Mouse (Mus musculus) midbrain, postnatal 0 days (tissue): Measurements from ENCODE around the gene Stab2. TPM values are rescaled to one million over a fixed set of nuclear protein-coding genes. Genes with fewer than 3 reads are reported as not detected.

Source experiments
- ATAC-seq: fragments of 200-750 bp; cut with Nextera tagmentation; 2 replicates; pipeline ENCODE4 v1.8.0; 2017; ENCODE audit warnings: moderate number of reproducible peaks, mild to moderate bottlenecking, moderate TSS enrichment, moderate library complexity; ENCODE audit not compliant: low FRiP score
- DNase-seq: peaks from one replicate; pipeline ENCODE4 v3.0.0-alpha.2; 2015; ENCODE audit warnings: low spot score
- H3K27ac ChIP-seq: fragments of 300-500 bp; sonication (generic); 2 replicates; pipeline ENCODE4 v1.5.1; 2014; ENCODE audit warnings: low read depth, mild to moderate bottlenecking, low read length, mixed read lengths
- H3K27me3 ChIP-seq: fragments of 300-500 bp; sonication (generic); 2 replicates; pipeline ENCODE4 v1.6.1; 2014; ENCODE audit warnings: low read length, control low read depth, mixed read lengths; ENCODE audit not compliant: insufficient read depth
- H3K36me3 ChIP-seq: fragments of 300-500 bp; sonication (generic); 2 replicates; pipeline ENCODE4 v1.6.1; 2014; ENCODE audit warnings: low read length, control low read depth, mixed read lengths; ENCODE audit not compliant: insufficient read depth
- H3K4me1 ChIP-seq: fragments of 300-500 bp; sonication (generic); 2 replicates; pipeline ENCODE4 v1.6.1; 2014; ENCODE audit warnings: mild to moderate bottlenecking, control low read depth, antibody characterized with exemption, low read length, mixed read lengths; ENCODE audit not compliant: insufficient read depth
- H3K4me2 ChIP-seq: fragments of 300-500 bp; sonication (generic); 2 replicates; pipeline ENCODE4 v1.6.1; 2014; ENCODE audit warnings: low read depth, mild to moderate bottlenecking, low read length, mixed read lengths; ENCODE audit not compliant: poor library complexity, severe bottlenecking
- H3K4me3 ChIP-seq: fragments of 300-500 bp; sonication (generic); 2 replicates; pipeline ENCODE4 v1.5.1; 2014; ENCODE audit warnings: low read depth, mild to moderate bottlenecking, low read length, moderate library complexity
- H3K9ac ChIP-seq: fragments of 300-500 bp; sonication (generic); replicated peaks from 2 replicates; pipeline ENCODE4 v1.6.1; 2014; ENCODE audit warnings: mild to moderate bottlenecking, low read length, moderate library complexity, mixed read lengths; ENCODE audit not compliant: poor library complexity, severe bottlenecking
- H3K9me3 ChIP-seq: fragments of 300-500 bp; sonication (generic); 2 replicates; pipeline ENCODE4 v1.6.1; 2016; ENCODE audit warnings: low read length, control low read depth
- CTCF ChIP-seq: IDR thresholded peaks from 2 replicates; pipeline ENCODE4 v1.5.1; 2016; ENCODE audit warnings: antibody characterized with exemption, mild to moderate bottlenecking
- WGBS: fragments of 180-500 bp; shearing (Covaris S2); extraction: QIAGEN DNeasy Blood & Tissue Kit; methylation state at CpG from one replicate; pipeline ENCODE4 v1.1.7; 2014; 5-methylcytosine and 5-hydroxymethylcytosine counted together
- polyA plus RNA-seq: library from polyadenylated mRNA; unstranded; fragments of >200 nt; fragmentation: Nextera tagmentation; extraction: Ambion mirVana; gene quantifications from 2 replicates; pipeline ENCODE4 v1.2.1, GENCODE M21; 2015
- total RNA-seq: library from RNA; depleted of rRNA; stranded (reverse); fragments of >200 nt; gene quantifications from 2 replicates; pipeline ENCODE4 v1.2.3, GENCODE M21; 2014

The Stab2 gene
- total and polyA plus RNA-seq, 2 experiments from 2014 or later = 0.05 to 0.41 TPM

GRCm38 (mm10) chr10:86976001-86976726 is 31.7 kb downstream of the Stab2 start:
- 78% methylated on average over 5 of the region's 5 CpGs for WGBS
- DNase-seq = no peak

GRCm38 (mm10) chr10:86973276-86973675 is 34.5 kb downstream of the Stab2 start:
- no peak overlapping the region for H3K27ac ChIP-seq
- WGBS = 79% methylated on average over 5 of the region's 5 CpGs
- no peak overlapping the region for H3K4me3 ChIP-seq
- H3K4me2 ChIP-seq = no peak overlapping the region
- H3K36me3 ChIP-seq = no peaks in the 10 kb centered on the region
- H3K4me1 ChIP-seq = no peaks in the 10 kb centered on the region
- DNase-seq = no peak
- no peaks in the 10 kb centered on the region for H3K27me3 ChIP-seq
- no peak overlapping the region for H3K9ac ChIP-seq
- no peak for TF ChIP-seq CTCF
- no peak for ATAC-seq
- no peaks in the 10 kb centered on the region for H3K9me3 ChIP-seq

More at GRCm38 (mm10) chr10:86976001-86976726, 31.7 kb downstream of the Stab2 start:
- peak; percentile 50 for TF ChIP-seq CTCF
- no peaks in the 10 kb centered on the region for H3K4me1 ChIP-seq
- no peaks in the 10 kb centered on the region for H3K9me3 ChIP-seq
- H3K4me3 ChIP-seq = no peak overlapping the region
- H3K9ac ChIP-seq = no peak overlapping the region
- no peak for ATAC-seq
- no peaks in the 10 kb centered on the region for H3K36me3 ChIP-seq
- H3K4me2 ChIP-seq = no peak overlapping the region
- H3K27me3 ChIP-seq = no peaks in the 10 kb centered on the region
- H3K27ac ChIP-seq = no peak overlapping the region

- WGBS = 27% methylated on average over 7 of the region's 7 CpGs
- no peak overlapping the region for H3K4me3 ChIP-seq
- TF ChIP-seq CTCF = no peak
These were observed 35.4 kb downstream of the Stab2 start for GRCm38 (mm10) chr10:86972503-86972826.

GRCm38 (mm10) chr10:86971680-86972502 is 35.9 kb downstream of the Stab2 start:
- ATAC-seq = peak; percentile 74
- WGBS = 21% methylated on average over 13 of the region's 13 CpGs
- peak; percentile 87 for DNase-seq
- H3K4me3 ChIP-seq = no peak overlapping the region
- H3K36me3 ChIP-seq = no peaks in the 10 kb centered on the region
- 0 out of 2 replicates have a peak, but pooled peaks cover 3% of the 10 kb centered on the region for H3K9me3 ChIP-seq
- no peaks in the 10 kb centered on the region for H3K27me3 ChIP-seq
- H3K9ac ChIP-seq = no peak overlapping the region
- H3K27ac ChIP-seq = no peak overlapping the region
- peak overlapping the region; percentile 36 for H3K4me2 ChIP-seq
- TF ChIP-seq CTCF = peak; percentile 82
- H3K4me1 ChIP-seq = no peaks in the 10 kb centered on the region

More at GRCm38 (mm10) chr10:86972503-86972826, 35.4 kb downstream of the Stab2 start:
- H3K9ac ChIP-seq = no peak overlapping the region
- ATAC-seq (no peak), DNase-seq (no peak)
- no peak overlapping the region for H3K27ac ChIP-seq
- no peak overlapping the region for H3K4me2 ChIP-seq
- no peaks in the 10 kb centered on the region for H3K9me3 ChIP-seq
- H3K36me3 ChIP-seq = no peaks in the 10 kb centered on the region
- no peaks in the 10 kb centered on the region for H3K4me1 ChIP-seq
- H3K27me3 ChIP-seq = no peaks in the 10 kb centered on the region

GRCm38 (mm10) chr10:86969346-86969745 is 38.5 kb downstream of the Stab2 start:
- Histone ChIP-seq H3K4me3 (no peak overlapping the region), H3K9ac (no peak overlapping the region), H3K27ac (no peak overlapping the region), H3K4me1 (no peaks in the 10 kb centered on the region), H3K36me3 (no peaks in the 10 kb centered on the region), H3K27me3 (no peaks in the 10 kb centered on the region), H3K4me2 (no peak overlapping the region), H3K9me3 (0 out of 2 replicates have a peak, but pooled peaks cover 3% of the 10 kb centered on the region)
- WGBS = 77% methylated on average over 6 of the region's 6 CpGs
- TF ChIP-seq CTCF = no peak
- DNase-seq = no peak
- ATAC-seq = no peak
